Mouse (Mus musculus): ENCODE results near the gene Lonrf3.

The Lonrf3 gene

DNA sequence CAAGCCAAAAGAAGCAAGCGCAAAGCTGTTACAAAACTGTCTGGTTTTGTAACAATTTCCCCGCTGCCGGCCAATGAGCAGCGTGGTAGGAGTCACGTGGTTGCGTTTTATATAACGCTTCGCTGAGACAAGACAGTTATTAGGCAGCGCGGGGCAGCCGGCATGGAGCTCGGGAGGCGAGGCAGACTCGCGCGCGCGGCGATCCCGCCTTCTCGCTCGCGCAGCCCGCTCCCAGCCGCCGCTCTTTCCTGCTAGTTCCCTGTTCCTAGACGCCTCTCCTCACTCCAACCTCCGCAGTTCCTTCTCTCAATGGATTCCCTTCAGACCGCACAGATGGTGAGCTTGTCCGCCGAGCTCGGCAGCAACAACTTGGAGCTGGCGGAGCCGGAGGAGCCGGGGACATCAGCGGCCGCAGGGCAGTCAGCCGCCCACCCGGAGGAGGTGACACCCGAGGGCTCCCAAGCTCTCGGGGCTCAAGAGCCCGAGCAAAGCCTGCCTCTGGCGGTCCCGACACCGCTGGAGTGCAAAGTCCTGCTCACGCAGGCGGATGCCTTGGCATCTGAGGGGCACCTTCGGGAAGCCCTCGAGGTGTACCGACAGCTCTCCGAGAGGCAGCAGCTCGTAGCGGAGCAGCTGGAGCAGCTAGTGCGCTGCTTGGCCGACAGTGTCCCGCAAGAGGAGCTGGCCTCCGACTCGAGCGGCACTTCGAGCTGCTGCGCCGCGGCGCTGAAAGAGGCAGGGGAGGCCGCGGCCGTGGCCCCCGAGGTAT lies at the start of gene Lonrf3:
TSS of gene Lonrf3 (plus strand) at position 83 of the 769 bp plus-strand sequence.
- DNase-seq (ENCODE audit: low spot score): peak; percentile 57

DNA sequence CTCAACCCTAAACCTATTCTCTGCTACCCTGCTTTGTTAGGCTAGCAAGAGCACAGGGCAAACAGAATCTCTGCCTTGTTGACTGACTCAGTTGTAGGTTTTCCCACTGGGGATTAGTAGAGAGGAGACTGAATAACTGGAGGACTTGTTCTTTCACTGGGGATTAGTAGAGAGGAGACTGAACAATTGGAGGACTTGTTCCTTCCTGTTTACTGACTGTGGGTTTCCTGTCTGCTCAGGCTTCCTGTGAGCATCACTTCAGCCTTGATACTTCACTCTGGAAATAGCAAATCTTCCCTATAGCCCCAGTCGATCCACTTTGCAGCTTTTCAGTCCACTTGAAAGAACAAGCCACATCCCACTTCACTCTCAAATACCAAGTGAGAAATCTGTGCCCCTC lies 49.4 kb upstream of the Lonrf3 start:
- no peak for DNase-seq (ENCODE audit: low spot score)

DNA sequence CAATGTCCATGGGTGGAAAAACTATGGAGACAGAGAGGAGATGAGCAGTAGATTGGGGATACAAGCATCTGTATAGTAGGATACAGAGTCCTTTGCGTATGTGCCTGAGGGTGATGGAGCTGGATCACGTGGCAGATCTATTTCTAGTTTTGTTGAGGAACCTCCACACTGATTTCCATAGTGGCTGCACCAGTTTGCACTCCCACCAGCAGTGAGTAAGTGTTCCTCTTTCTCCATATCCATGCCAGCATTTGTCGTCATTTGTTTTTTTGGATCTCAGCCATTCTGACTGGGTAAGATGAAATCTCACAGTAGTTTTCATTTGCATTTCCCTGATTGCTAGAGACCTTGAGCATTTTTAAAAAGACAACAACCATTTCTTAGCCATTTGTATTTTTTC lies 16.7 kb upstream of the Lonrf3 start:
- DNase-seq (ENCODE audit: low spot score): no peak

DNA sequence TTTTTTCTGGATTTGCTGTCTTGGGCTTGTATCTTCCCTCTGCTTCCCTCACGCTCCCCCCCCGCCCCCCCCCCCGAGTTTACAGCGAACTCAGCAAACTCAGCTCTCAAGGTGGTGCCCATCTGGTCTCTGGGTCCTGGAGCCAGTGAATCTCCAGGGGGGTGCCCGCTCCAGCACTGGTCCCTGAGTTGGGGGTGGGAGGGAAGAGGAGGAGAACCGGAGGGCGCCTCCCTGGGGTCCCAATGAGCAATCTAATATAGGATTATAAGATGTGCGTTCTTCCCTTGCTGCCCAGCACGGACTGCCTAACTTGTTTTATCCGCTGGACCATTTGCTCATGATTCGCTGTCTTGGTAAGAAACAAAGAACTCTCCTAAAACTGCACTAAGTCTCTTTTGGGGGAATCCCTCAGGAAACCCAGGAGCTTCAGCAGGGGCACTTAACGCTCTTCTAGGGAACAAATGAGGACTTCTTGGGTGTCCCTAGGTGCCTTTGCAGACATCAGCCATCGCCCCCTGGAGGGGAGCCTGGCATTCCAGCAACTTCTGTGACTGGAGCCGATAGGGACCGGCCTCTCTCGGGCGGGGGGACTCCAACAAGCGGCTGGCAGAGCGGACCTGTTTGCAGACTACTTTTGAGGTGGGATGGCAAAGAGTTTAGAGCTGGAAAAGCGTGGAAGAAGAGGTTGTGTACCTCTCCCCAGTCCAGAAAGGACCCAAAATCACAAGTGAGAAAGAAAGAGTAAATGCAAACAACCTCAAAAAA lies 480 bp upstream of the Lonrf3 start:
- DNase-seq (ENCODE audit: low spot score): peak; percentile 24

DNA sequence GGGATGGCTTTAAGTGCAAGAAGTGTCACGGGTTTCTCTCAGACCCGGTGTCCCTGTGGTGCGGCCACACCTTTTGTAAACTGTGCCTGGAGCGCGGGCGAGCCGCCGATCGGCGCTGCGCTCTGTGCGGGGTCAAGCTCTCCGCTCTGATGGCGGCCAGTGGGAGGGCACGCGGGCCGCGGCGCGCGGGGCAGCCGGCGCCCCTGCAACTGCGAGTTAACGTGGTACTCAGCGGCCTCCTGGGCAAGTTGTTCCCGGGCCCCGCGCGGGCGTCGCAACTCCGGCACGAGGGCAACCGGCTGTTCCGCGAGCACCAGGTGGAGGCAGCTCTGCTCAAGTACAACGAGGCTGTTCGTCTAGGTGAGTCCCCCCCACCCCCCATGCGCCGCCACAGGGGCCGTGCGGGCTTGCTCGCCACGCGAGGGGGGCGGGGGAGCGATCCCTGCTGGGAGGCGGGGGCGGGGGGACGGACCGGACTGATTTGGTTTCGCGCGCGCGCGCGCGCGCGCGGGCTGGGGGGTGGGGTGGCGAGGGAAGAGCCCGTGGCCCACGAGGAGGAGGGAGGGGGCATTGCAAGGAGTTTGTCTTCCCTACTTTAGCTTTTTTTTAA lies 992 bp downstream of the Lonrf3 start:
- DNase-seq (ENCODE audit: low spot score): no peak

DNA sequence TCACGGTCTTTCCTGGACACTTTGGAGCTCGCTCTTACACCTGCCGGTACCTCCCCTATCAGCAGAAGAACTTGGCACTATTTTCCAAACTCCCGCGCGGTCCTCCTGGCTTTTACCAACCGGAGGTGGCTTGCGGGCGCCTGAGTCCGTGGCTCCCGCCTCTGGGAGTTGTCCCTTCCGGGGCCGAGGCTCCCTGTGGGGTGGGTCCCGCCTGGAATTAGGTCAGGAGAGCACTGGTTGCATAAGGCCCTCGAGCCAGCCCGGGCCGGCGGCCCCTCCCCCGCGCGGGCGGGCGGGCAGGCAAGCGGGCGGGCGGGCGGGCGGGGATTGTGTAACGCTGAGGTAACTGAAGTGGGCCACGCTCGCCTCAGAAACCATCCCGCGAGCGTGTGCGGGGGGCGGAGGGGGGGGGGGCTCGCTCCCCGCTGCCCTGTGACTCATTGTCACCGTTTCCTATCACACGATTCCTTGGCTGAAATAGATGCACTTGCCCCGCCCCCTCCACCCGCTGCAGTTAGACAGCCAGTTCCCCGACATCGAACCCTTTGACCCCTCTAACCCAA lies 1.8 kb downstream of the Lonrf3 start:
- DNase-seq (ENCODE audit: low spot score): no peak

DNA sequence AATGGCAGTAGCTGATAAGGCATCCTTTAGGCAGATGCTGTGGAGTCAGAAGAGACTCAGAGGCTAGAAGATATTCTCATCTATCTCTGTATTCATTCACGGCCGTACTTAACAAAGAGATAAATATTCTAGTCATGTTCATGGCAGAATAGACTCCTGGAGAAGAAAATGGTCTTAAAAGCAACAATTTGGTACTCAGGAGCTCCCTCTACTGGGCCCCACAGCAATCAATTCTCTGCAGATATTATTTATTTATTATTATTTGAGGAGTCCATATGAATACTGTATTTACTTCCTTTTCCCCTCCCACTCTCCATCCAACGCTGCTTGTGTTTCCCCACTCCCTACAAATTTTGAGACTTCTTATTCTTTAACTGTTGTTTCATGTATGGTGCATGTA lies 24.3 kb downstream of the Lonrf3 start:
- DNase-seq (ENCODE audit: low spot score): peak; percentile 18

DNA sequence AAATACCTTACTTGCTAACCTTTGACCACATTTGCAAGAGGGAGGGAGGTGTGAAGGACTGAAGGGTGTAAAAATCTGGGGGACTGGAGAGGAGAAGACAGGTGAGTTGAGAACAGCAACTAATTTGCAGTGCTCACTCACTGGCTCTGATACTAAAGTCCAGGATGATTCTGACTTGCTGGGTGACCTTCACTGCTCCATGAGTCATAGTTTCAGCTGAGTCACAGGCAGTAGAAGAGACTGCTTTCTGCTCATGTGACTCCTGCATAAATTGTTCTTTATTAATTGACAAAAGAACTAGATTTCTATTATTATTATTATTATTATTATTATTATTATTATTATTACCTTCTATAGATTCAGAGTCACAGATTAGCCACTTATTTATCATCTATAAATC lies 57.2 kb downstream of the Lonrf3 start:
- no peak for DNase-seq (ENCODE audit: low spot score)

DNA sequence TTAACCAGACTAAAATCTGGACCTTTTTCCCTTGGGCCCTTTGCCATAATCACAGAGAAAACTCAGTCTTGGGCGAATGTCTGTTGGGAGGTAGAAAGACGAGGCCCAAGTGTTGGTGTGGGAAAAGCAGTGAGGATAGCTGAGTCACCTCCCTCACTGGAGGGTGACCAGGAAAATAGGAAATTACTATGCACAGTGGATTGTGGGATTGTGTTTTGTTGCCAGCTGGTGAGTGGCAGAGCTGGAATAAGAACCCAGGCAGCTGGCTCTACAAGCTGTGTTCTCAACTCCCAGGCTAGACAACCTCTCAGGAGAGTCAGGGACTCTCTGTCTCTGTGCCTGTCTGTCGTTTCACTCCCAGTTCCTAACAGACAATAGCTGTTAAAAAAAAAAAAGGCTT lies 61.8 kb downstream of the Lonrf3 start:
- DNase-seq (ENCODE audit: low spot score): peak; percentile 58

DNA sequence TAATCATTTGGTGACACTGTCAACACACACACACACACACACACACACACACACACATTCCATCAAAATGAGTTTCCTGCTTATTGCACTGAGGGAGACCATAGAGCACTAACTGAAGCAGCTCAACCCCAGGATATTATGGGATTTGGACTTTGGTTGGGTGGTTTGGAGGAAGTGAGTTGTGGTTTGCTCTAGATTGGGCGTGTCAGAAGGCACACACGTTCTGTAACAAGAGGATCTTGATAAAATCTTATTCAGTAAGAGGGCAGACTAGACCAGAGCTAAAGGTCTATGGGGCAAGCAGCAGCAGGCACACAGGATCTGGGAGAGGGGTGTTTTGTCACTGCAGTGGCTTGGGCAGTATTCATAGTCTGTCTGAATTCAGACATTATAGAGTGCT lies 62.4 kb downstream of the Lonrf3 start:
- no peak for DNase-seq (ENCODE audit: low spot score)

DNA sequence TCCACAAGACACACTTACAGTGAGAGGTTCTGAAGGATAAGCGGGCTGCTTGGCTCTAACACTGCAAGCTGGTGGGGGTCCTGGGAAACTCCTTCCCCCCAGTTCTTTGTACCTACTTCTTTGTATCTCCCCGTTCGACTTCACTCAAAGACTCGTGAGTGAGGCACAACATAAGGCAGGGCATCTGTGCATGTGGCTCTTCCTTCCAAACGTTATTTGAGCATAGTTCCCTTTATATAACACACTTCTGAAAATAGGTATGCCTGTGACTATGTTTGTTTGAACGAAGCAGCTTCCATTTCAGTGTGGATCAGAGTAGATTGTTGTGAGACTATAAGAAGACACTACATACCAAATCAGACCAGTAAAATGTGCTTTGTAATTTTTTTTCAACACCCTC lies 64.5 kb downstream of the Lonrf3 start:
- DNase-seq (ENCODE audit: low spot score): no peak

DNA sequence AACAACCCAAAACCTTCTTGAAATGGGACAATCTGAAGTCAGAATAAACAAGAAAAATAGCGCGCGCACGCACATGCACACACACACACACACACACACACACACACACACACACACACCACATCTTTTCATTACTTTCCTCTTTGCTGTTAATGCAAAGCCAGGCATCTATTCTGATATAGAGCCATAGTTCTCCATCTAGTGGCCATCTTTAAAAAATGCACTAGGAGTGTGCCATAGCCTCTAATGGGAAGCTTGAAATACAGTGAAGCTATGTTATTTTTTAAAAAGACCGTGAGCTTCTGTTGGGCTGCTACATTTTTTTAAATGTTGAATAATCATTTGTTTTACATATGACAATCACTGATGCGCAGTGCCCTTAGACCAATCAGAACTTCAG lies 65.1 kb downstream of the Lonrf3 start:
- DNase-seq (ENCODE audit: low spot score): no peak

DNA sequence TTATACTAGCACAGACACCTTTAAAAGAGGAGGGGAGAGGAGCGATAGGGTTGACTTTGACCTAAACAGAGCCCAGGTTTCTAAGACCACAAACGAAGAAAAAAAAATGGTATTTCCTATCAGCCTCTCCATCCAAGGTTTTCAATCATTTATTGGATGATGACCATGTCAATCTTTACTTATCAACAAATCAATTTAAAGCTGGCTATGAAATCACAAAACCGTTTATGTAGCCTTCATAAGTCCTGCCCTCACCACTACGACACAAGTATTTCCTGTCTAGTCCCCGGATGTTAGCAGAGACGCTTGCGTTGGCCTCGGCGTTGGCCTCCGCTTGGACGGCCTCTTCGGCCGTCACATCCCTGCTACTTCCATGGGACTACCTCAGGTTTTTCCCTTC lies 72.8 kb downstream of the Lonrf3 start, which contains the start of gene Gm6268:
TSS of gene Gm6268 (plus strand) at position 301 of the 400 bp plus-strand sequence.
- DNase-seq (ENCODE audit: low spot score): no peak

DNA sequence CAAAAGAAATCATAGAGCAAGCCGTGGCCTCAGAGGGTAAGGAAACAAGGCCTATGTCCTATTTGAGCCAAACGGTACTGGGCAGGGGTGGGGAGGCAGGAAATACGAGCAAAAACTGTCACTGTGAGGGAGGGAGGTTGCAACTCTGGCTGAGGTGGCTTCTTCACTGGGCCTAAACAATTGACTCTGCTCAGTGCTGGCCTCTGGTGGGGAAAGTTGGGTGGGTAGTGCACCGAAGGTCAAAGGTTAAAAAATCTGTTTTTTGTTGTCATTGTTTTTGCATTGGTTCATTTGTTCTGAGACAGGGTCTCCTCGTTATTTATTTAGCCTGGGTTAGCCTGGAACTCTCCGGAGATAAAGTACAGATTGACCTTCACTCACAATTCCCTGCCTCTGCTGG lies 74.2 kb downstream of the Lonrf3 start:
- DNase-seq (ENCODE audit: low spot score): no peak

Data from layer of hippocampus, adult 9-10 months (tissue).